Mouse (Mus musculus): ENCODE results near the gene Arpc3. TPM values are rescaled to one million over a fixed set of nuclear protein-coding genes. Genes with fewer than 3 reads are reported as not detected.
"Not testable (repeated sequence)": the region's sequence is repeated elsewhere in the genome, so short reads cannot be mapped to it uniquely, and the experiment has no call there.

The Arpc3 gene
- polyA plus RNA-seq, 1 experiment from 2014 or later = 49.9 TPM

DNA sequence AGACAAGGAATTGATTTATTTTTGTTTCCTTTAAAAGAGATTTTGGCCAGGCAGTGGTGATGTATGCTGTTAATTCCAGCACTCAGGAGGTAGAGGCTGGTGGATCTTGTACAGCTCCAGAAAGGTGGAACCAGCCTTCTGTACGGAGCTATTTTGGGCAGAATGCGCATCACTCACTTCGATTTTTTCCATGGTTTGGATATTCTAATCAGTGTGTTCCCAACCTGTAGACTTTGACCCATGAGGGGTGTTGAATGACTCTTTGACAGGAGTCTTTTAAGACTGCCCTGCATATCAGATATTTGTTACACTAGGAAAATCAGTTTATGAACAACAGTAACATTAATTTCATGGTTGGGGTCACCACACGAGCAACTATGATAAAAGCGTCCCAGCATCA lies 59.6 kb downstream of the Arpc3 start:
- ATAC-seq (ENCODE audit: insufficient number of reproducible peaks, insufficient read depth, low FRiP score, low read depth) = no peak
- Histone ChIP-seq H3K4me2 (replicated peaks; ENCODE audit: low read depth, low read length) (no peak overlapping the region), H3K9ac (replicated peaks; ENCODE audit: low read depth, low read length) (no peak overlapping the region), H3K27me3 (ENCODE audit: control insufficient read depth, insufficient read depth, low read length) (no peaks in the 10 kb centered on the region), H3K27ac (ENCODE audit: low read length) (no peak overlapping the region), H3K4me3 (ENCODE audit: low read depth, low read length) (no peak overlapping the region), H3K9me3 (ENCODE audit: control insufficient read depth, low read depth, low read length) (no peaks in the 10 kb centered on the region), H3K36me3 (ENCODE audit: control insufficient read depth, insufficient read depth, low read length) (peaks cover 45% of the 10 kb centered on the region), H3K4me1 (ENCODE audit: control insufficient read depth, insufficient read depth, low read length) (no peaks in the 10 kb centered on the region)
- WGBS = 75% methylated on average over 5 of the region's 5 CpGs

- Histone ChIP-seq H3K36me3 (ENCODE audit: control insufficient read depth, insufficient read depth, low read length) (peaks cover 52% of the 10 kb centered on the region), H3K27ac (ENCODE audit: low read length) (no peak overlapping the region), H3K27me3 (ENCODE audit: control insufficient read depth, insufficient read depth, low read length) (no peaks in the 10 kb centered on the region), H3K4me3 (ENCODE audit: low read depth, low read length) (no peak overlapping the region), H3K9me3 (ENCODE audit: control insufficient read depth, low read depth, low read length) (no peaks in the 10 kb centered on the region), H3K9ac (replicated peaks; ENCODE audit: low read depth, low read length) (no peak overlapping the region), H3K4me2 (replicated peaks; ENCODE audit: low read depth, low read length) (no peak overlapping the region), H3K4me1 (ENCODE audit: control insufficient read depth, insufficient read depth, low read length) (no peaks in the 10 kb centered on the region)
- 72% methylated on average over 7 of the region's 7 CpGs for WGBS
- ATAC-seq (ENCODE audit: insufficient number of reproducible peaks, insufficient read depth, low FRiP score, low read depth) = no peak
Observed at GRCm38 (mm10) chr5:122452194-122452593, 60.5 kb downstream of the Arpc3 start.

DNA sequence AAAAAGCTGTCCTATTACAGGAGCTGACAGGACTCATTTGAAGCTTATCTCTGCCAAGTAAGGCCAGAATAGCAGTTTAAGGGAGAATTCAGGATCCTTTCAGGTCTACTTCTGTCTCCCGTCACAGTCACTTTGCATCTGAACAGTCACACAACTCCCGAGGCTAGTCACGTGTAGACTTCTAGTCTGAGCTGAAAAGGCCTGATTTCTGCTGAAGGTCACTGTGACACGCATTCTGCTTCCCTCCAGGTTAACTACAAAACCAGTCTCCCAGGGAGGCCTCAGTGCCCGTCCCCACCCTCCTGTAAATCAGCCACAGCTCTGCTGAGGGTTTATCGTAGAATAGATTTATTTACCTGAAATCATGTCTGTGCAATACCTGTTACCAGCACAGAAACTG lies 61.5 kb downstream of the Arpc3 start:
- ATAC-seq (ENCODE audit: insufficient number of reproducible peaks, insufficient read depth, low FRiP score, low read depth) = no peak
- WGBS = 73% methylated on average over 6 of the region's 6 CpGs
- no peak overlapping the region for H3K27ac ChIP-seq (ENCODE audit: low read length)
- no peaks in the 10 kb centered on the region for H3K27me3 ChIP-seq (ENCODE audit: control insufficient read depth, insufficient read depth, low read length)
- peaks cover 62% of the 10 kb centered on the region for H3K36me3 ChIP-seq (ENCODE audit: control insufficient read depth, insufficient read depth, low read length)
- no peaks in the 10 kb centered on the region for H3K4me1 ChIP-seq (ENCODE audit: control insufficient read depth, insufficient read depth, low read length)
- H3K4me2 ChIP-seq (replicated peaks; ENCODE audit: low read depth, low read length) = no peak overlapping the region
- no peak overlapping the region for H3K4me3 ChIP-seq (ENCODE audit: low read depth, low read length)
- no peak overlapping the region for H3K9ac ChIP-seq (replicated peaks; ENCODE audit: low read depth, low read length)
- H3K9me3 ChIP-seq (ENCODE audit: control insufficient read depth, low read depth, low read length) = no peaks in the 10 kb centered on the region

DNA sequence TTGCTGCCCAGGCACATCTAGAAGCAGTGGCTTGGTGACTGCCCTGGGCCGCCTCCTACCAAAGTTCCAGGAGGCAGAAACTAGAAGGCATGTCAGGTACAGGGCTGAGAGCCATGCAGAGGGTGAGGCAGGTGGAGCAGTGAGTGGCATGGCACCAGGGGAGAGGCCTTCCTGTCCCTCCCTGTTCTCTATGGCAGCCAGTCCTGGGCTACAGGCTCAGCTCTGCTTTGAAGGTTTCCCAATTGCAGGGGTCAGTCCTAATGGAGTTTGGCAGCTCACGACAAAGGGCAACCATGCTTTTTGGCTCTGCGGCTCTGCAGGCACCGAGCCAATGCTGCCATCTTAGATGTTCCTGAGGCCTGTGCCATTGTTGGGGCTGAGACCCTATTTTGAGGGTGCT lies 62.8 kb downstream of the Arpc3 start:
- WGBS = 87% methylated on average over 4 of the region's 4 CpGs
- no peaks in the 10 kb centered on the region for H3K9me3 ChIP-seq (ENCODE audit: control insufficient read depth, low read depth, low read length)
- no peak overlapping the region for H3K4me2 ChIP-seq (replicated peaks; ENCODE audit: low read depth, low read length)
- H3K36me3 ChIP-seq (ENCODE audit: control insufficient read depth, insufficient read depth, low read length) = peaks cover 75% of the 10 kb centered on the region
- H3K9ac ChIP-seq (replicated peaks; ENCODE audit: low read depth, low read length) = no peak overlapping the region
- no peaks in the 10 kb centered on the region for H3K4me1 ChIP-seq (ENCODE audit: control insufficient read depth, insufficient read depth, low read length)
- no peak for ATAC-seq (ENCODE audit: insufficient number of reproducible peaks, insufficient read depth, low FRiP score, low read depth)
- H3K4me3 ChIP-seq (ENCODE audit: low read depth, low read length) = no peak overlapping the region
- H3K27me3 ChIP-seq (ENCODE audit: control insufficient read depth, insufficient read depth, low read length) = no peaks in the 10 kb centered on the region
- H3K27ac ChIP-seq (ENCODE audit: low read length) = no peak overlapping the region

- Histone ChIP-seq H3K9me3 (ENCODE audit: control insufficient read depth, low read depth, low read length) (no peaks in the 10 kb centered on the region), H3K36me3 (ENCODE audit: control insufficient read depth, insufficient read depth, low read length) (peaks cover 79% of the 10 kb centered on the region), H3K27me3 (ENCODE audit: control insufficient read depth, insufficient read depth, low read length) (no peaks in the 10 kb centered on the region), H3K4me3 (ENCODE audit: low read depth, low read length) (no peak overlapping the region), H3K9ac (replicated peaks; ENCODE audit: low read depth, low read length) (no peak overlapping the region), H3K4me2 (replicated peaks; ENCODE audit: low read depth, low read length) (no peak overlapping the region), H3K27ac (ENCODE audit: low read length) (no peak overlapping the region), H3K4me1 (ENCODE audit: control insufficient read depth, insufficient read depth, low read length) (no peaks in the 10 kb centered on the region)
- WGBS = 96% methylated on average over 3 of the region's 3 CpGs
- no peak for ATAC-seq (ENCODE audit: insufficient number of reproducible peaks, insufficient read depth, low FRiP score, low read depth)
Observed at GRCm38 (mm10) chr5:122454883-122455282, 63.2 kb downstream of the Arpc3 start.

DNA sequence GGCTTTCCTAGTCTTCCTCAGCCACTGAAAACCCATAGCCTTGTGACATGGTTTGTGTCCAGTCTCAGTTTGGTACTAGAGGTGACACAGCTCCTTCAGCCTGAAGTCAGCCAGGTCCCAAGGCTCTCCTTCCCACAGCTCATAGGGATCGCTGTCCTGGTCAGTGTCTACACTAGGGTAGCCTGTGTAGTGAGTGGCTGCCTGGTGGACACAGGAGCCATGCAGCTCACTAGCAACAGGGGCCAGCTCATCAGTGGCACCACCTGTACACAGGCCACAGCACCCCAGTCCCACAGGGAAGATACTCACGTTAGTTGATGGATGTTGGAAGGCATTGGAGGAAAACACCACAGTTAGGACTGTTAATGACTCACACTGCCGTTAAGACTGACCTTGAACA lies 63.9 kb downstream of the Arpc3 start:
- 86% methylated on average over 3 of the region's 3 CpGs for WGBS
- Histone ChIP-seq H3K9me3 (ENCODE audit: control insufficient read depth, low read depth, low read length) (no peaks in the 10 kb centered on the region), H3K9ac (replicated peaks; ENCODE audit: low read depth, low read length) (no peak overlapping the region), H3K4me2 (replicated peaks; ENCODE audit: low read depth, low read length) (no peak overlapping the region), H3K4me1 (ENCODE audit: control insufficient read depth, insufficient read depth, low read length) (no peaks in the 10 kb centered on the region), H3K27ac (ENCODE audit: low read length) (no peak overlapping the region), H3K36me3 (ENCODE audit: control insufficient read depth, insufficient read depth, low read length) (peaks cover 86% of the 10 kb centered on the region), H3K4me3 (ENCODE audit: low read depth, low read length) (no peak overlapping the region), H3K27me3 (ENCODE audit: control insufficient read depth, insufficient read depth, low read length) (no peaks in the 10 kb centered on the region)
- ATAC-seq (ENCODE audit: insufficient number of reproducible peaks, insufficient read depth, low FRiP score, low read depth) = no peak

DNA sequence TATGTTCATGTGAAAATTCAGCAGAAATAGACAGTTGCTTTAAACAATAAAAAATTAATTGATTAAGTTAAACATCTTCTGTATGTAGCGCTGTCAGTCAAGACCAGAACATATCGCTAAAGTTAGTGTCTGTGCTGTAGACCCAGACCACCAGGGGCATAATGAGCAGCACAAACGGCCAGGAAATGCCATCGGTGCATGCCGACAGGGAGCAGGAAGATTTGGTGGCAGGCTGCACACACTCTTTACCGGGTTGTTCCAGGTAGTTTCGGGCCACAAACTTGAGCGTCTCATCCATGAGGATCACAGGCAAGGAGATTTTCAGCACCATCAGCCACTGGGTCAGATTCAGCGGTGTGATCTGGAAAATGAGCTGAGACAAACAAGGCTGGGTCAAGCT lies 65.4 kb downstream of the Arpc3 start:
- not testable (repeated sequence) for H3K9ac ChIP-seq (replicated peaks; ENCODE audit: low read depth, low read length); H3K27me3 ChIP-seq (ENCODE audit: control insufficient read depth, insufficient read depth, low read length); H3K9me3 ChIP-seq (ENCODE audit: control insufficient read depth, low read depth, low read length); ATAC-seq (ENCODE audit: insufficient number of reproducible peaks, insufficient read depth, low FRiP score, low read depth); H3K4me1 ChIP-seq (ENCODE audit: control insufficient read depth, insufficient read depth, low read length); H3K27ac ChIP-seq (ENCODE audit: low read length); H3K4me2 ChIP-seq (replicated peaks; ENCODE audit: low read depth, low read length); H3K4me3 ChIP-seq (ENCODE audit: low read depth, low read length)
- WGBS = 86% methylated on average over 9 of the region's 9 CpGs
- H3K36me3 ChIP-seq (ENCODE audit: control insufficient read depth, insufficient read depth, low read length) = peaks cover 97% of the 10 kb centered on the region

GRCm38 (mm10) chr5:122458066-122458465 lies 66.4 kb downstream of the Arpc3 start:
- no peaks in the 10 kb centered on the region for H3K9me3 ChIP-seq (ENCODE audit: control insufficient read depth, low read depth, low read length)
- no peak overlapping the region for H3K9ac ChIP-seq (replicated peaks; ENCODE audit: low read depth, low read length)
- H3K27me3 ChIP-seq (ENCODE audit: control insufficient read depth, insufficient read depth, low read length) = no peaks in the 10 kb centered on the region
- H3K36me3 ChIP-seq (ENCODE audit: control insufficient read depth, insufficient read depth, low read length) = peaks cover 99% of the 10 kb centered on the region
- no peak overlapping the region for H3K4me2 ChIP-seq (replicated peaks; ENCODE audit: low read depth, low read length)
- no peak overlapping the region for H3K27ac ChIP-seq (ENCODE audit: low read length)
- no peaks in the 10 kb centered on the region for H3K4me1 ChIP-seq (ENCODE audit: control insufficient read depth, insufficient read depth, low read length)
- 95% methylated on average over 4 of the region's 4 CpGs for WGBS
- H3K4me3 ChIP-seq (ENCODE audit: low read depth, low read length) = no peak overlapping the region
- ATAC-seq (ENCODE audit: insufficient number of reproducible peaks, insufficient read depth, low FRiP score, low read depth) = no peak

DNA sequence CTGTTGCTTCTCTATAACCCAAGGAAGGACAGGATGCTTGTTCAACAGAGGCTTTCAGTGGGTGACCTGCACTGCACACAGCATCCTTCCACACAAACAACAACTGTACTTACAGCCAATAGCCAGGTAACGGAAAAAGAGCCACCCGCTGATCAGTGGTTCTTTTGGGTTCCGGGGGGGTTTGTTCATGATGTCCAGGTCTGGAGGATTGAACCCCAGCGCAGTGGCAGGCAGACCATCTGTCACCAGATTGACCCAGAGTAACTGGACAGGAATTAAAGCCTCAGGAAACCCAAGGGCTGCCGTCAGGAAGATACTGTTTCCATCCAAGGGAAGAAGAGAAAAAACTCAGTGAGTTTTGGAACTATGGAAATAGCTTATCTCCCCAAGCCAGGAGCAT lies 67.7 kb downstream of the Arpc3 start:
- no peak for ATAC-seq (ENCODE audit: insufficient number of reproducible peaks, insufficient read depth, low FRiP score, low read depth)

More for the DNA sequence above, 67.7 kb downstream of the Arpc3 start:
- Histone ChIP-seq H3K4me1 (ENCODE audit: control insufficient read depth, insufficient read depth, low read length) (no peaks in the 10 kb centered on the region), H3K36me3 (ENCODE audit: control insufficient read depth, insufficient read depth, low read length) (peaks cover 99% of the 10 kb centered on the region), H3K27ac (ENCODE audit: low read length) (no peak overlapping the region), H3K9me3 (ENCODE audit: control insufficient read depth, low read depth, low read length) (no peaks in the 10 kb centered on the region), H3K4me3 (ENCODE audit: low read depth, low read length) (no peak overlapping the region), H3K4me2 (replicated peaks; ENCODE audit: low read depth, low read length) (no peak overlapping the region), H3K27me3 (ENCODE audit: control insufficient read depth, insufficient read depth, low read length) (no peaks in the 10 kb centered on the region), H3K9ac (replicated peaks; ENCODE audit: low read depth, low read length) (no peak overlapping the region)
- 94% methylated on average over 5 of the region's 5 CpGs for WGBS

Data from stomach, embryonic 14.5 days (tissue).